ENCODE assay signal across 9 mouse cellular contexts in genomic region chr6:121274356-121274755, GRCm38 (mm10). TPM values are rescaled to one million over a fixed set of nuclear protein-coding genes. Genes with fewer than 3 reads are reported as not detected.
DNase-seq lines count a peak whose midpoint lies in the region; ATAC-seq and TF ChIP-seq lines count a peak whose summit lies in the region.
"Had no signal": no experiment of that assay in that cellular context is flagged by ENCODE, and none has a peak within 500 bp of the region (broad histone marks: within the 10 kb centered on the region; RNA-seq: fewer than 3 reads in every experiment).

No protein-coding gene starts in this region.

- DNase-seq in heart, adult 8-10 months (ENCODE audit: low spot score): peak; percentile 12
- DNase-seq in heart, embryonic 10.5 days (ENCODE audit: low spot score): no peak
- peak; percentile 62 for DNase-seq in thymus, adult 2 months
- no peak for DNase-seq in thymus, adult 18-20 months
- DNase-seq in embryo, embryonic 11.5 days (ENCODE audit: low read depth, low spot score): peak; percentile 14
- DNase-seq in lung, postnatal 14 days: peak; percentile 39
- peak; percentile 24 to 30 for DNase-seq in thymus, postnatal 36 days

- 84% methylated on average over 3 of the region's 3 CpGs for WGBS in heart, embryonic 10.5 days
- 72% methylated on average over 3 of the region's 3 CpGs for WGBS in thymus, adult 2 months
- WGBS in heart, embryonic 11.5 days (ENCODE audit: insufficient replicate concordance): 80% methylated on average over 3 of the region's 3 CpGs

- H3K27me3 ChIP-seq in heart, embryonic 10.5 days (ENCODE audit: insufficient read depth, poor library complexity, severe bottlenecking): no peaks in the 10 kb centered on the region; the same call in 1 of the 2 replicates
- H3K27me3 ChIP-seq in thymus, adult 2 months (ENCODE audit: control insufficient read depth, insufficient read depth, low read length): no peaks in the 10 kb centered on the region
- H3K27me3 ChIP-seq in heart, embryonic 11.5 days (ENCODE audit: control insufficient read depth, insufficient read depth, low read length): peaks cover 2% of the 10 kb centered on the region; the same call in 1 of the 2 replicates
- H3K27me3 ChIP-seq: hindbrain, embryonic 15.5 days had no signal

- H3K9ac ChIP-seq in heart, embryonic 11.5 days (ENCODE audit: low read depth, low read length): no peak overlapping the region
- H3K9ac ChIP-seq: hindbrain, embryonic 15.5 days had no signal

- TF ChIP-seq CTCF in thymus, adult 2 months (IDR thresholded peaks at IDR 0.05; ENCODE audit: borderline replicate concordance, control insufficient read depth, extremely low read depth, insufficient read depth, low read length, poor library complexity): no peak

- H3K4me3 ChIP-seq in heart, embryonic 10.5 days: no peak overlapping the region
- H3K4me3 ChIP-seq in thymus, adult 2 months (ENCODE audit: control insufficient read depth, insufficient read depth, low read length): no peak overlapping the region
- no peak overlapping the region for H3K4me3 ChIP-seq in heart, embryonic 11.5 days (ENCODE audit: low read depth, low read length)
- H3K4me3 ChIP-seq: hindbrain, embryonic 15.5 days had no signal

- TF ChIP-seq POLR2A in thymus, adult 2 months (IDR thresholded peaks at IDR 0.05; ENCODE audit: control insufficient read depth, extremely low read depth, insufficient read depth, low read length, poor library complexity): no peak

- H3K27ac ChIP-seq in heart, embryonic 10.5 days: no peak overlapping the region
- H3K27ac ChIP-seq in thymus, adult 2 months (ENCODE audit: control insufficient read depth, insufficient read depth, low read length): no peak overlapping the region
- no peak overlapping the region for H3K27ac ChIP-seq in heart, embryonic 11.5 days (ENCODE audit: low read depth, low read length)
- H3K27ac ChIP-seq: hindbrain, embryonic 15.5 days had no signal

- H3K9me3 ChIP-seq in heart, embryonic 10.5 days: no peaks in the 10 kb centered on the region
- no peaks in the 10 kb centered on the region for H3K9me3 ChIP-seq in heart, embryonic 11.5 days (replicated peaks; ENCODE audit: control insufficient read depth, low read length)
- H3K9me3 ChIP-seq: hindbrain, embryonic 15.5 days had no signal

- no peak for ATAC-seq in heart, embryonic 11.5 days (replicated peaks; ENCODE audit: insufficient number of reproducible peaks, low FRiP score, low TSS enrichment)

- no peak overlapping the region for H3K4me2 ChIP-seq in heart, embryonic 11.5 days
- H3K4me2 ChIP-seq: hindbrain, embryonic 15.5 days had no signal

- H3K36me3 ChIP-seq in heart, embryonic 10.5 days: no peaks in the 10 kb centered on the region
- no peaks in the 10 kb centered on the region for H3K36me3 ChIP-seq in thymus, adult 2 months (ENCODE audit: control insufficient read depth, insufficient read depth, low read length)
- no peaks in the 10 kb centered on the region for H3K36me3 ChIP-seq in heart, embryonic 11.5 days (ENCODE audit: control insufficient read depth, insufficient read depth, low read length)
- H3K36me3 ChIP-seq: hindbrain, embryonic 15.5 days had no signal

- 0 out of 2 replicates have a peak, but pooled peaks cover 4% of the 10 kb centered on the region for H3K4me1 ChIP-seq in heart, embryonic 10.5 days
- H3K4me1 ChIP-seq in thymus, adult 2 months (replicated peaks; ENCODE audit: control insufficient read depth, insufficient read depth, low read length): peaks cover 3% of the 10 kb centered on the region
- H3K4me1 ChIP-seq in heart, embryonic 11.5 days (ENCODE audit: control insufficient read depth, insufficient read depth, low read length): no peaks in the 10 kb centered on the region
- H3K4me1 ChIP-seq: hindbrain, embryonic 15.5 days had no signal

RNA-seq across cellular contexts. Expression of gene Slc6a13, which starts 25.7 kb away (rescaled TPM):
- total RNA-seq in heart, adult 8-10 months (2022): under 1 TPM in 2 of 4 experiments, not detected in 2; 0.46 to 0.49 TPM
- polyA plus RNA-seq in heart, embryonic 10.5 days (2016; fragmentation: Nextera tagmentation; extraction: Ambion mirVana): 10.9 and 12.2 TPM in 2 replicates
- polyA plus RNA-seq in thymus, adult 2 months (2012; rRNA removed): 1.9 and 2.4 TPM in 2 replicates
- 8.4 and 10.6 TPM in 2 replicates for polyA plus RNA-seq in heart, embryonic 11.5 days (2014; fragmentation: Nextera tagmentation; extraction: Ambion mirVana)

RNA-seq across cellular contexts. Expression of gene Usp18, which starts 28.6 kb away (rescaled TPM):
- total RNA-seq in heart, adult 8-10 months (2022): 1 to 10 TPM in 1 of 4 experiments, under 1 TPM in 3; 0.69 to 1.1 (median 0.93) TPM
- polyA plus RNA-seq in heart, embryonic 10.5 days (2016; fragmentation: Nextera tagmentation; extraction: Ambion mirVana): 0.62 and 1.5 TPM in 2 replicates
- 30.0 and 43.4 TPM in 2 replicates for polyA plus RNA-seq in thymus, adult 2 months (2012; rRNA removed)
- polyA plus RNA-seq in heart, embryonic 11.5 days (2014; fragmentation: Nextera tagmentation; extraction: Ambion mirVana): 0.67 and 0.99 TPM in 2 replicates

Comparison
In these comparisons a context has a peak if more than half of its experiments do, and no peak if none do; other contexts are left out.
1. DNase-seq: peak in heart, adult 8-10 months (single experiment), thymus, adult 2 months (single experiment), embryo, embryonic 11.5 days (single experiment), lung, postnatal 14 days (single experiment) and thymus, postnatal 36 days (2 of 2); none in heart, embryonic 10.5 days (single experiment) and thymus, adult 18-20 months (0 of 2).
2. RNA of gene Usp18, which starts 28.6 kb away (polyA plus RNA-seq): 30.0 to 43.4 TPM in thymus, adult 2 months; 0.62 to 1.5 TPM in heart, embryonic 10.5 days and 0.67 to 0.99 TPM in heart, embryonic 11.5 days; every median in the first group is over 10 times any median in the second.